Mouse (Mus musculus) layer of hippocampus, postnatal 14 days (tissue): ENCODE measurements at regions not wholly inside any gene's neighbourhood (a gene's known extent, or its start where the extent isn't known, plus 50 kb on each side); places are given as distances from the start of the nearest gene placed in this dataset.
A peak's percentile ranks its signal among the peaks of the same experiment; 100 is the strongest.

Experiments
- DNase-seq, 2 experiments: peaks; one replicate each; pipeline ENCODE4 v3.0.0; 2021 to 2022; ENCODE audit warnings: low spot score in 2 of 2, mixed read lengths in 1 of 2

- no peak for DNase-seq
Measured at GRCm38 (mm10) chr1:28894329-28894728, 114.3 kb upstream of the Gm597 start.

GRCm38 (mm10) chr1:28877626-28878025 lies 97.6 kb upstream of the Gm597 start:
- DNase-seq = peak; percentile 27 to 64

- no peak for DNase-seq
Measured at GRCm38 (mm10) chr1:28844589-28844988, 64.5 kb upstream of the Gm597 start.

GRCm38 (mm10) chr1:28841364-28841763 lies 61.3 kb upstream of the Gm597 start:
- DNase-seq = no peak
